Mouse (Mus musculus) stomach, embryonic 15.5 days (tissue): ENCODE results near the gene Nrgn. TPM values are rescaled to one million over a fixed set of nuclear protein-coding genes. Genes with fewer than 3 reads are reported as not detected.

Experiments used
- ATAC-seq: fragments of 200-750 bp; cut with Nextera tagmentation; 2 replicates; pipeline ENCODE4 v1.8.0; 2017; ENCODE audit warnings: low read depth, moderate number of reproducible peaks, moderate TSS enrichment; ENCODE audit not compliant: insufficient read depth, low FRiP score
- H3K27ac ChIP-seq: fragments of 300-500 bp; sonication (generic); 2 replicates; pipeline ENCODE4 v1.5.1; 2015; ENCODE audit warnings: mild to moderate bottlenecking, inconsistent platforms
- H3K27me3 ChIP-seq: fragments of 300-500 bp; sonication (generic); replicated peaks from 2 replicates; pipeline ENCODE4 v1.6.1; 2015; ENCODE audit warnings: inconsistent platforms
- H3K36me3 ChIP-seq: fragments of 300-500 bp; sonication (generic); 2 replicates; pipeline ENCODE4 v1.6.1; 2015; ENCODE audit warnings: inconsistent platforms
- H3K4me1 ChIP-seq: fragments of 300-500 bp; sonication (generic); 2 replicates; pipeline ENCODE4 v1.6.1; 2015; ENCODE audit warnings: inconsistent platforms
- H3K4me2 ChIP-seq: fragments of 300-500 bp; sonication (generic); 2 replicates; pipeline ENCODE4 v1.6.1; 2015; ENCODE audit warnings: mild to moderate bottlenecking, inconsistent platforms
- H3K4me3 ChIP-seq: fragments of 300-500 bp; sonication (generic); replicated peaks from 2 replicates; pipeline ENCODE4 v1.5.1; 2015; ENCODE audit warnings: inconsistent platforms
- H3K9ac ChIP-seq: fragments of 300-500 bp; sonication (generic); 2 replicates; pipeline ENCODE4 v1.6.1; 2015; ENCODE audit warnings: inconsistent platforms
- H3K9me3 ChIP-seq: fragments of 300-500 bp; sonication (generic); 2 replicates; pipeline ENCODE4 v1.6.1; 2016; ENCODE audit warnings: inconsistent platforms
- WGBS: fragments of 180-500 bp; shearing (Covaris S2); methylation state at CpG from one replicate; pipeline ENCODE4 v1.1.7; 2015; 5-methylcytosine and 5-hydroxymethylcytosine counted together
- polyA plus RNA-seq: library from polyadenylated mRNA; unstranded; fragments of >200 nt; fragmentation: Nextera tagmentation; extraction: Ambion mirVana; gene quantifications from 2 replicates; pipeline ENCODE4 v1.2.1, GENCODE M21; 2015

The Nrgn gene
- polyA plus RNA-seq, 1 experiment from 2014 or later: 6.9 TPM

- no peak overlapping the region for H3K4me2 ChIP-seq
- H3K27me3 ChIP-seq: no peaks in the 10 kb centered on the region
- peaks cover 8% of the 10 kb centered on the region; the same call in 1 of the 2 replicates for H3K4me1 ChIP-seq
- 0 out of 2 replicates have a peak, but pooled peaks have one; percentile 17 for ATAC-seq
- no peaks in the 10 kb centered on the region for H3K9me3 ChIP-seq
- no peak overlapping the region for H3K27ac ChIP-seq
- 67% methylated on average over 2 of the region's 2 CpGs for WGBS
- H3K36me3 ChIP-seq: no peaks in the 10 kb centered on the region
- no peak overlapping the region for H3K4me3 ChIP-seq
- no peak overlapping the region for H3K9ac ChIP-seq
These were observed 16.6 kb upstream of the Nrgn start for GRCm38 (mm10) chr9:37569231-37569835.

- Histone ChIP-seq H3K4me2 (peak overlapping the region; percentile 30), H3K27me3 (no peaks in the 10 kb centered on the region), H3K36me3 (no peaks in the 10 kb centered on the region), H3K9ac (no peak overlapping the region), H3K9me3 (no peaks in the 10 kb centered on the region), H3K4me3 (no peak overlapping the region), H3K27ac (no peak overlapping the region), H3K4me1 (peaks cover 8% of the 10 kb centered on the region; the same call in 1 of the 2 replicates)
- WGBS: 38% methylated on average over 4 of the region's 4 CpGs
- ATAC-seq: peak; percentile 24; the same call in 1 of the 2 replicates
These were observed 16.0 kb upstream of the Nrgn start for GRCm38 (mm10) chr9:37568605-37569214.

- H3K4me2 ChIP-seq: peak overlapping the region; percentile 30
- ATAC-seq: peak; percentile 32; the same call in 1 of the 2 replicates
- H3K27me3 ChIP-seq: no peaks in the 10 kb centered on the region
- H3K9me3 ChIP-seq: no peaks in the 10 kb centered on the region
- 26% methylated on average over 15 of the region's 15 CpGs for WGBS
- no peak overlapping the region for H3K9ac ChIP-seq
- H3K27ac ChIP-seq: no peak overlapping the region
- H3K4me3 ChIP-seq: no peak overlapping the region
- H3K4me1 ChIP-seq: peaks cover 8% of the 10 kb centered on the region; the same call in 1 of the 2 replicates
- no peaks in the 10 kb centered on the region for H3K36me3 ChIP-seq
These were observed 15.3 kb upstream of the Nrgn start for GRCm38 (mm10) chr9:37567892-37568604.

GRCm38 (mm10) chr9:37567454-37567853, 14.8 kb upstream of the Nrgn start:
- Histone ChIP-seq H3K27ac (no peak overlapping the region), H3K36me3 (no peaks in the 10 kb centered on the region)
- WGBS: 49% methylated on average over 5 of the region's 5 CpGs

GRCm38 (mm10) chr9:37567019-37567418, 14.3 kb upstream of the Nrgn start:
- peaks cover 8% of the 10 kb centered on the region; the same call in 1 of the 2 replicates for H3K4me1 ChIP-seq
- 76% methylated on average over 2 of the region's 2 CpGs for WGBS

More at GRCm38 (mm10) chr9:37567454-37567853, 14.8 kb upstream of the Nrgn start:
- Histone ChIP-seq H3K4me3 (no peak overlapping the region), H3K9ac (no peak overlapping the region), H3K4me2 (peak overlapping the region; percentile 30), H3K27me3 (no peaks in the 10 kb centered on the region), H3K9me3 (no peaks in the 10 kb centered on the region), H3K4me1 (peaks cover 8% of the 10 kb centered on the region; the same call in 1 of the 2 replicates)
- ATAC-seq: no peak

GRCm38 (mm10) chr9:37563805-37564204, 11.1 kb upstream of the Nrgn start:
- H3K9me3 ChIP-seq: no peaks in the 10 kb centered on the region
- ATAC-seq: no peak
- H3K27ac ChIP-seq: no peak overlapping the region
- H3K4me1 ChIP-seq: peaks cover 8% of the 10 kb centered on the region; the same call in 1 of the 2 replicates
- H3K27me3 ChIP-seq: no peaks in the 10 kb centered on the region
- no peak overlapping the region for H3K4me3 ChIP-seq
- no peak overlapping the region for H3K4me2 ChIP-seq
- H3K36me3 ChIP-seq: no peaks in the 10 kb centered on the region
- no peak overlapping the region for H3K9ac ChIP-seq
- 49% methylated on average over 1 of the region's 1 CpGs for WGBS

More at GRCm38 (mm10) chr9:37567019-37567418, 14.3 kb upstream of the Nrgn start:
- no peak overlapping the region for H3K27ac ChIP-seq
- H3K27me3 ChIP-seq: no peaks in the 10 kb centered on the region
- no peak for ATAC-seq
- no peak overlapping the region for H3K9ac ChIP-seq
- no peaks in the 10 kb centered on the region for H3K9me3 ChIP-seq
- H3K36me3 ChIP-seq: no peaks in the 10 kb centered on the region
- no peak overlapping the region for H3K4me2 ChIP-seq
- H3K4me3 ChIP-seq: no peak overlapping the region

- no peak overlapping the region for H3K27ac ChIP-seq
- H3K4me1 ChIP-seq: no peaks in the 10 kb centered on the region
- 85% methylated on average over 2 of the region's 2 CpGs for WGBS
- H3K36me3 ChIP-seq: no peaks in the 10 kb centered on the region
- no peak overlapping the region for H3K4me2 ChIP-seq
- no peaks in the 10 kb centered on the region for H3K9me3 ChIP-seq
- ATAC-seq: no peak
- no peak overlapping the region for H3K9ac ChIP-seq
- no peaks in the 10 kb centered on the region for H3K27me3 ChIP-seq
- H3K4me3 ChIP-seq: no peak overlapping the region
These were observed 7.9 kb upstream of the Nrgn start for GRCm38 (mm10) chr9:37560617-37561016.

GRCm38 (mm10) chr9:37556366-37556765, 3.7 kb upstream of the Nrgn start:
- no peak overlapping the region for H3K4me3 ChIP-seq
- 67% methylated on average over 3 of the region's 3 CpGs for WGBS
- H3K4me2 ChIP-seq: no peak overlapping the region
- no peak for ATAC-seq
- no peaks in the 10 kb centered on the region for H3K36me3 ChIP-seq
- H3K27me3 ChIP-seq: peaks cover 16% of the 10 kb centered on the region
- no peaks in the 10 kb centered on the region for H3K9me3 ChIP-seq
- peaks cover 9% of the 10 kb centered on the region for H3K4me1 ChIP-seq
- H3K9ac ChIP-seq: no peak overlapping the region
- H3K27ac ChIP-seq: no peak overlapping the region

- Histone ChIP-seq H3K9ac (no peak within 1 kb of the TSS), H3K4me3 (no peak within 1 kb of the TSS), H3K27me3 (peaks cover 24% of the 10 kb centered on the region), H3K4me1 (peaks cover 9% of the 10 kb centered on the region), H3K4me2 (no peak within 1 kb of the TSS), H3K9me3 (no peaks in the 10 kb centered on the region), H3K27ac (no peak within 1 kb of the TSS), H3K36me3 (no peaks in the 10 kb centered on the region)
- 31% methylated on average over 7 of the region's 7 CpGs for WGBS
- no peak for ATAC-seq
These were observed 2.4 kb upstream of the Nrgn start, which contains the start of gene Siae for GRCm38 (mm10) chr9:37554838-37555748. Gene Siae, plus strand, starts transcription at chr9:37555698.

GRCm38 (mm10) chr9:37554279-37554678, 1.6 kb upstream of the Nrgn start:
- ATAC-seq: no peak
- Histone ChIP-seq H3K4me3 (no peak overlapping the region), H3K36me3 (no peaks in the 10 kb centered on the region), H3K9me3 (no peaks in the 10 kb centered on the region), H3K9ac (no peak overlapping the region), H3K27me3 (peaks cover 26% of the 10 kb centered on the region), H3K4me1 (peaks cover 9% of the 10 kb centered on the region), H3K27ac (no peak overlapping the region), H3K4me2 (no peak overlapping the region)
- 80% methylated on average over 1 of the region's 1 CpGs for WGBS

- H3K27ac ChIP-seq: no peak overlapping the region
- no peaks in the 10 kb centered on the region for H3K9me3 ChIP-seq
- no peaks in the 10 kb centered on the region for H3K36me3 ChIP-seq
- ATAC-seq: no peak
- peak overlapping the region; percentile 37 for H3K4me3 ChIP-seq
- H3K4me1 ChIP-seq: peaks cover 9% of the 10 kb centered on the region
- peak overlapping the region; percentile 84 for H3K4me2 ChIP-seq
- WGBS: 3% methylated on average over 23 of the region's 23 CpGs
- H3K9ac ChIP-seq: no peak overlapping the region
- H3K27me3 ChIP-seq: peaks cover 26% of the 10 kb centered on the region
These were observed 763 bp downstream of the Nrgn start for GRCm38 (mm10) chr9:37551751-37552531.
